Mouse (Mus musculus): ENCODE data around the gene Mettl27. TPM values are rescaled to one million over a fixed set of nuclear protein-coding genes. Genes with fewer than 3 reads are reported as not detected.

Mettl27 gene
- polyA plus RNA-seq, 1 experiment from 2014 or later = 9.2 TPM

DNA sequence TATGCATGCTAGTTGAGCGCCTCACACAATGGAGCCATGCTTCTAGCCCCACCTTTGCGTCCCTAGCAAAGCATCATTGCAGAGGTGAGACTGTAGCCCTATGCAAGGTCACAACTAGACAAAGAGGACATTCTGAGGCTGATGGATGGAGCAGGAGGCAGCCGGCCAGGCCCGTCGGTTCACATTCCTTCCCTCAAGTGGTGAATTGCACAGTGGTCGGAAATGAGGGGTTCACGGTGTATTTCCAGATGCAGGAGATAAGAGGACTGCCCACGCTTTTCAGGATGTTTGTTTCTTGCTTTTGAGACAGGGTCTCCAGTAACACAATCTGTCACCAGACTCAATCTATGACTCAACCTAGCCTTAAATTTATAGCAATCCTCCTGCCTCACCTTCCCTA lies 38.5 kb downstream of the Mettl27 start:
- whole genome bisulfite sequencing = 87% methylated on average over 8 of the region's 8 CpGs
- no peak for DNase-seq (ENCODE audit: low spot score, missing footprints)

DNA sequence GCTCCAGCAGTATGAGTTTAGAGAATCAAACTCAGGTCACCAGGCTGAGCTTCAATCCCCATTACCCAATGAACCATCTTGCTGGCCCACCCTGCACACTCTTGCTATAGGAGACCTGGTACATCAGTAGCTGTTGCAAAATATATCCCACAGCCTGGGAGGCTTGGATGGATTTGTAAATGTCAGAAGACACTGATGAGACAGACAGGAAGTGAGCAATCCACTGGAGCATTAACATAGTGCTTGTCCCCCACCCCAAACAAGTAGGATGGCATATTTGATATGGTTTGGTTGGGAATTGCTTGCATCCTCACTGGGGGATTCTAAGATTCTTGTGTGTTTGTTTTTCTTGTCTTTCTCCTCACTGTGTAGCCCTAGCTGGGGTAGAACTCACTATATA lies 40.9 kb downstream of the Mettl27 start:
- Histone ChIP-seq H3K27me3 (ENCODE audit: control insufficient read depth, insufficient read depth, low read length) (no peaks in the 10 kb centered on the region), H3K4me3 (ENCODE audit: low read depth, low read length) (no peak overlapping the region), H3K36me3 (ENCODE audit: control insufficient read depth, insufficient read depth, low read length) (no peaks in the 10 kb centered on the region), H3K4me1 (ENCODE audit: control insufficient read depth, insufficient read depth, low read length) (no peaks in the 10 kb centered on the region), H3K27ac (ENCODE audit: low read depth, low read length) (no peak overlapping the region), H3K9me3 (ENCODE audit: control insufficient read depth, low read length) (no peaks in the 10 kb centered on the region), H3K4me2 (no peak overlapping the region), H3K9ac (ENCODE audit: low read length) (no peak overlapping the region)
- ATAC-seq (ENCODE audit: low FRiP score) = no peak
- no peak for DNase-seq (ENCODE audit: low spot score, missing footprints)

More for the DNA sequence above, 38.5 kb downstream of the Mettl27 start:
- ATAC-seq (ENCODE audit: low FRiP score) = no peak
- Histone ChIP-seq H3K4me1 (ENCODE audit: control insufficient read depth, insufficient read depth, low read length) (no peaks in the 10 kb centered on the region; the same call in 1 of the 2 replicates), H3K9ac (ENCODE audit: low read length) (no peak overlapping the region), H3K4me3 (ENCODE audit: low read depth, low read length) (no peak overlapping the region), H3K36me3 (ENCODE audit: control insufficient read depth, insufficient read depth, low read length) (no peaks in the 10 kb centered on the region), H3K27me3 (ENCODE audit: control insufficient read depth, insufficient read depth, low read length) (no peaks in the 10 kb centered on the region; the same call in 1 of the 2 replicates), H3K27ac (ENCODE audit: low read depth, low read length) (no peak overlapping the region), H3K4me2 (no peak overlapping the region), H3K9me3 (ENCODE audit: control insufficient read depth, low read length) (no peaks in the 10 kb centered on the region)

DNA sequence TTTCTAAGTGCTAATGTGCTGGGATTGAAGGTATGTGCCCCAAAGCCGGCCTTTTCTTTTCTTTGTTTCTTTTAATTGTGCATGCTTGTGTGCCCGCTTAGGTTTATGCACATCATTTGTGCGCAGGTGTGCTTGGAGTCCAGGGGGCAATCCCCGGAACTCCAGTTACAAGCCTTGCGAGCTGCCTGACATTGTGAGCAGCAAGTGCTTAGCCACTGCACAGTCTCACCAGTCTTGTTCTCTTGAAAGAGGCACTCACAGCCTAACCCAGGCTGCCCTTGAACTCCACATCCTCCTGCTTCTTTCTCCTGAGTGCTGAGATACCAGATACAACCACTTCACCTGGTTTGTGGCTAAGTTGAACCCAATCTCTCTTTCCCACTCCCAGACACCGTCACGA lies 41.4 kb downstream of the Mettl27 start:
- Histone ChIP-seq H3K27ac (ENCODE audit: low read depth, low read length) (no peak overlapping the region), H3K9me3 (ENCODE audit: control insufficient read depth, low read length) (no peaks in the 10 kb centered on the region), H3K4me2 (no peak overlapping the region), H3K27me3 (ENCODE audit: control insufficient read depth, insufficient read depth, low read length) (no peaks in the 10 kb centered on the region), H3K4me3 (ENCODE audit: low read depth, low read length) (no peak overlapping the region), H3K36me3 (ENCODE audit: control insufficient read depth, insufficient read depth, low read length) (no peaks in the 10 kb centered on the region), H3K9ac (ENCODE audit: low read length) (no peak overlapping the region), H3K4me1 (ENCODE audit: control insufficient read depth, insufficient read depth, low read length) (no peaks in the 10 kb centered on the region)
- 88% methylated on average over 7 of the region's 7 CpGs for WGBS
- DNase-seq (ENCODE audit: low spot score, missing footprints) (no peak), ATAC-seq (ENCODE audit: low FRiP score) (no peak)

DNA sequence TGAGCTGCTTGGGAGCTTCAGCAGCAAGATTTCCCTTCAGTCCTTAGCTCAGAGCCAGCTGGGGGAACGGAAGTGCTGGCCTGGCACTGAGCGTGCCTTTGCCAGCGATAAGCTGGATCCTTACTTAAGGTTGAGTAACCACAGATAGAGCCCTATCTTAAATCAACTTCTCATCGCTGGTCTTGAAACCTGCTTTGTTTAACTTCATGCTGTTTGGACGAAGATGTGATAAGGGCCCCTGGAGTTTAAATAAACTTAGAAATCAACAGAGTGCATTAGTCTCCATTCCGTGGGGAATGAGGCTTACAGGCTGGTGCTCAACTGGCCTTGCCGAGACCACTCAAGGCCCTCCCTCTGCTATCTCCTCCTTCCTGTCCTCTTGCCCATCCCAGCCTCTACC lies 42.1 kb downstream of the Mettl27 start:
- H3K4me3 ChIP-seq (ENCODE audit: low read depth, low read length) = no peak overlapping the region
- H3K27ac ChIP-seq (ENCODE audit: low read depth, low read length) = no peak overlapping the region
- no peaks in the 10 kb centered on the region for H3K9me3 ChIP-seq (ENCODE audit: control insufficient read depth, low read length)
- no peaks in the 10 kb centered on the region for H3K36me3 ChIP-seq (ENCODE audit: control insufficient read depth, insufficient read depth, low read length)
- 72% methylated on average over 7 of the region's 7 CpGs for WGBS
- no peaks in the 10 kb centered on the region for H3K4me1 ChIP-seq (ENCODE audit: control insufficient read depth, insufficient read depth, low read length)
- no peak overlapping the region for H3K4me2 ChIP-seq
- DNase-seq (ENCODE audit: low spot score, missing footprints) = no peak
- no peak for ATAC-seq (ENCODE audit: low FRiP score)
- H3K27me3 ChIP-seq (ENCODE audit: control insufficient read depth, insufficient read depth, low read length) = no peaks in the 10 kb centered on the region
- H3K9ac ChIP-seq (ENCODE audit: low read length) = no peak overlapping the region

DNA sequence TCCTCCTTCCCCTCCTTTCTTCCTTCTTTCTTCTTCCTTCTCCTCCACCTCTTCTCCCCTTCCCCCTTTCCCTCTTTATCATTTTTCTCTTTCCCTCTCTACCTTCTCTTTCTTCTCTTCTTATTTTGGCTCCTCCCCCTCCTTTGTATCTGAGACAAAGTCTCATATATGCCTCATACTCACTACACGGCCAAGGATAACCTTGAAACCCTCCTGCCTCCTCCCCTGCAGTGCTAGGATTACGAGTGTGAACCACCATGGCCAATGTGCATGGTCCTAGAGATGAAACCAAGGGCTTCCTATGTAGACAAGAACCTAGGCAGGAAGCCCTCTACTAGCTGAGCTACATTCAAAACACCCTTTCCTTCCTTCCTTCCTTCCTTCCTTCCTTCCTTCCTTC lies 42.8 kb downstream of the Mettl27 start:
- Histone ChIP-seq H3K4me1 (ENCODE audit: control insufficient read depth, insufficient read depth, low read length) (no peaks in the 10 kb centered on the region), H3K4me2 (no peak overlapping the region), H3K27me3 (ENCODE audit: control insufficient read depth, insufficient read depth, low read length) (no peaks in the 10 kb centered on the region), H3K9me3 (ENCODE audit: control insufficient read depth, low read length) (no peaks in the 10 kb centered on the region), H3K4me3 (ENCODE audit: low read depth, low read length) (no peak overlapping the region), H3K27ac (ENCODE audit: low read depth, low read length) (no peak overlapping the region), H3K9ac (ENCODE audit: low read length) (no peak overlapping the region), H3K36me3 (ENCODE audit: control insufficient read depth, insufficient read depth, low read length) (no peaks in the 10 kb centered on the region)
- DNase-seq (ENCODE audit: low spot score, missing footprints) (no peak), ATAC-seq (ENCODE audit: low FRiP score) (no peak)
- 68% methylated on average over 2 of the region's 2 CpGs for WGBS

DNA sequence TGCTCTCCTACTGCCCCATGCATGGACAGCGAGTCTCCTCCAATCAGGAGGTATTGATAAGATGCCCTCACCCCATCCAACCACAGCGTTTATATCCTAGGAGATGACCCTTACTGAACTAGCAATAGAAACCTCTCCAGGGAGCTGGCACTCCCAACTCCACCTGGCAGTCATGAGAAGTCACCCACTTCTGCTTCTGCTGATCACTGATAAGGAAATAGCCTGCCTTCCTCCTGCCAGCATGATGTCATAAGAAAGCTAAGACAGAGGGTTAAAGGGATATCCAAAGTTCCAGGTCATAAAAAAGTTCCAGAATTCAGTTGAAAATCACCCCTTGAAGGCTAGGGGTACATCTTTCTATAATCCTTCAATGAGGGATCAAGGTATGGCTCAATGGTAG lies 44.0 kb downstream of the Mettl27 start:
- no peak for ATAC-seq (ENCODE audit: low FRiP score)
- Histone ChIP-seq H3K4me1 (ENCODE audit: control insufficient read depth, insufficient read depth, low read length) (no peaks in the 10 kb centered on the region), H3K9ac (ENCODE audit: low read length) (no peak overlapping the region), H3K27me3 (ENCODE audit: control insufficient read depth, insufficient read depth, low read length) (no peaks in the 10 kb centered on the region), H3K27ac (ENCODE audit: low read depth, low read length) (no peak overlapping the region), H3K36me3 (ENCODE audit: control insufficient read depth, insufficient read depth, low read length) (no peaks in the 10 kb centered on the region), H3K4me2 (no peak overlapping the region), H3K9me3 (ENCODE audit: control insufficient read depth, low read length) (no peaks in the 10 kb centered on the region), H3K4me3 (ENCODE audit: low read depth, low read length) (no peak overlapping the region)
- WGBS = 90% methylated on average over 2 of the region's 2 CpGs
- DNase-seq (ENCODE audit: low spot score, missing footprints) = no peak

DNA sequence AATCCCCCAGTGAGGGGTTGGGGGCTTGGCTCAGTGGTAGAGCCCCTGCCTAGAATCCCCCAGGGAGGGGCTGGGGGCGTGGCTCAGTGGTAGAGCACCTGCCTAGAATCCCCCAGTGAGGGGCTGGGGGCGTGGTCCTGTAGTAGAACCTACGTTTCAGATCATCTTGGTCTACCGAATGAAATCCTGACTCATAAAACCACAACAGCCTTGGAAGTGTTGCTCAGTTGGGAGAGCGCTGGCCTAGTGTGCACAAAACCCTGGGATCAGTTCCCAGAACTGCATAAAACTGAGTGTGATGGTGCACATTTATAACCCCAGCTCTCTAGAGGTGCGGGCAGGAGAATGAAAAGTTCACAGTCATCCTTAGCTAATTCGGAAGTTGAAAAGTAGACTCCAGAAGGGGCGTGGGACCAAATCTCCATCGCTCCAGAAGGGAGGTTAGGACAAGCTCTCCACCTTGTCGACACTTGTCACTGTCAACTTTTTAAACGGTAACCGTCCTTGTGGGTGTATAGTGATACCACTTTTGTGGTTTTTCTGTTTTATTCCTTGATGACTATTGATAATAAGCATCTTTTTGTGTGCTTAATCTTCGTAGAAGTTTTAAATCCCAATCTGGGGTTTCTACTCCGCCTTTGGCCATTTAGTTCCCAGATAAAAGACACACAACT lies 44.5 kb downstream of the Mettl27 start:
- no peaks in the 10 kb centered on the region for H3K27me3 ChIP-seq (ENCODE audit: control insufficient read depth, insufficient read depth, low read length)
- WGBS = 83% methylated on average over 14 of the region's 14 CpGs
- H3K4me1 ChIP-seq (ENCODE audit: control insufficient read depth, insufficient read depth, low read length) = no peaks in the 10 kb centered on the region
- H3K9ac ChIP-seq (ENCODE audit: low read length) = no peak overlapping the region
- no peak overlapping the region for H3K27ac ChIP-seq (ENCODE audit: low read depth, low read length)
- no peak for DNase-seq (ENCODE audit: low spot score, missing footprints)
- no peak overlapping the region for H3K4me3 ChIP-seq (ENCODE audit: low read depth, low read length)
- ATAC-seq (ENCODE audit: low FRiP score) = no peak
- no peaks in the 10 kb centered on the region for H3K9me3 ChIP-seq (ENCODE audit: control insufficient read depth, low read length)
- H3K36me3 ChIP-seq (ENCODE audit: control insufficient read depth, insufficient read depth, low read length) = no peaks in the 10 kb centered on the region
- no peak overlapping the region for H3K4me2 ChIP-seq

DNA sequence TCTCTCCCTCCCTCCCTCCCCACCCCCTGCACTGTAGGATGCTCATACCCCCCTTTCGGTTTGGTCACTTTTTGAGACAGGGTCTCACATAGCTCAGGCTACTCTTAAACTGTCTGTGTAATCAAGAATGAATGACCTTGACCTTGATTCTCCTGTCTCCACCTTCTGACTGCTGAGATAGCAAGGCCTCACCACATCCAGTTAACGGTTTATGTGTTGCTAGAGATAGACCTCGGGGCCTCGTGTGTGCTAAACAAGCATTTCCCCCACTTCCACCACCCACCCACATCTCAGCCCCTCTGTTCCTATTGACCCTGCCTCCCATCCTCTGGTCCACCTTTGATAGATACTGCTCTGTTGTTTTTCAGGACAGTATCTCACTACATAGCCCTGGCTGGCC lies 45.7 kb downstream of the Mettl27 start:
- Histone ChIP-seq H3K4me1 (ENCODE audit: control insufficient read depth, insufficient read depth, low read length) (no peaks in the 10 kb centered on the region), H3K4me3 (ENCODE audit: low read depth, low read length) (no peak overlapping the region), H3K36me3 (ENCODE audit: control insufficient read depth, insufficient read depth, low read length) (no peaks in the 10 kb centered on the region), H3K9ac (ENCODE audit: low read length) (no peak overlapping the region), H3K4me2 (no peak overlapping the region), H3K27me3 (ENCODE audit: control insufficient read depth, insufficient read depth, low read length) (no peaks in the 10 kb centered on the region), H3K9me3 (ENCODE audit: control insufficient read depth, low read length) (no peaks in the 10 kb centered on the region), H3K27ac (ENCODE audit: low read depth, low read length) (no peak overlapping the region)
- no peak for ATAC-seq (ENCODE audit: low FRiP score)
- no peak for DNase-seq (ENCODE audit: low spot score, missing footprints)
- WGBS = 84% methylated on average over 4 of the region's 4 CpGs

DNA sequence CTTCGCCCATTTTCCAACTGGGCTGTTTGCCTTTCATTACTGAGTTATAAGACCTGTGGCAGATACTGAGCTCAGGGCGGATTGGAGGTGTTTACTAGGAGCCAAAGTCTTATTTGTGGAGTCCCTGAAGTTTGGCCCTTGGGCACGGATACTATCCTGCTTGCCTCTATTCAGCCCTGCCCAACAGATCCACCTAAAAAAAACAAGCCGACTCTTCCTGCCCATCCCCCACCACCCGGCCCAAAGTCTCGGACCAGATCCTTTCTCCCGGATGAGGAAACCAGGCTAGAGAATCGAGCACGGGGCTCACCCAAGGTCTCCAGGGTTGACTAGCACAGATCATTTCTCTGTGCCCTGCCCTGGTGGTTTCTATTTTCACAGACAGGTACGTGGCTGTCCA lies 49.0 kb downstream of the Mettl27 start:
- WGBS = 68% methylated on average over 10 of the region's 10 CpGs
- Histone ChIP-seq H3K9ac (ENCODE audit: low read length) (no peak overlapping the region), H3K4me2 (no peak overlapping the region), H3K27ac (ENCODE audit: low read depth, low read length) (no peak overlapping the region), H3K36me3 (ENCODE audit: control insufficient read depth, insufficient read depth, low read length) (no peaks in the 10 kb centered on the region), H3K4me3 (ENCODE audit: low read depth, low read length) (no peak overlapping the region), H3K27me3 (ENCODE audit: control insufficient read depth, insufficient read depth, low read length) (peaks cover 15% of the 10 kb centered on the region), H3K4me1 (ENCODE audit: control insufficient read depth, insufficient read depth, low read length) (peaks cover 7% of the 10 kb centered on the region; the same call in 1 of the 2 replicates), H3K9me3 (ENCODE audit: control insufficient read depth, low read length) (no peaks in the 10 kb centered on the region)
- DNase-seq (ENCODE audit: low spot score, missing footprints) (no peak), ATAC-seq (ENCODE audit: low FRiP score) (no peak)
